Mouse (Mus musculus) layer of hippocampus, postnatal 10 days (tissue): ENCODE results near the gene Pan3. TPM values are rescaled to one million over a fixed set of nuclear protein-coding genes. Genes with fewer than 3 reads are reported as not detected.

ENCODE experiments used
- DNase-seq, 2 experiments: peaks; one replicate each; pipeline ENCODE4 v3.0.0; 2021; ENCODE audit warnings: low spot score in 2 of 2
- total RNA-seq, 2 experiments: library from RNA; stranded (reverse); gene quantifications; 2 replicates each; pipeline ENCODE4 v1.2.3; 2021

Pan3 gene
- total RNA-seq, 2 experiments from 2014 or later = 86.9 to 89.7 TPM

DNA sequence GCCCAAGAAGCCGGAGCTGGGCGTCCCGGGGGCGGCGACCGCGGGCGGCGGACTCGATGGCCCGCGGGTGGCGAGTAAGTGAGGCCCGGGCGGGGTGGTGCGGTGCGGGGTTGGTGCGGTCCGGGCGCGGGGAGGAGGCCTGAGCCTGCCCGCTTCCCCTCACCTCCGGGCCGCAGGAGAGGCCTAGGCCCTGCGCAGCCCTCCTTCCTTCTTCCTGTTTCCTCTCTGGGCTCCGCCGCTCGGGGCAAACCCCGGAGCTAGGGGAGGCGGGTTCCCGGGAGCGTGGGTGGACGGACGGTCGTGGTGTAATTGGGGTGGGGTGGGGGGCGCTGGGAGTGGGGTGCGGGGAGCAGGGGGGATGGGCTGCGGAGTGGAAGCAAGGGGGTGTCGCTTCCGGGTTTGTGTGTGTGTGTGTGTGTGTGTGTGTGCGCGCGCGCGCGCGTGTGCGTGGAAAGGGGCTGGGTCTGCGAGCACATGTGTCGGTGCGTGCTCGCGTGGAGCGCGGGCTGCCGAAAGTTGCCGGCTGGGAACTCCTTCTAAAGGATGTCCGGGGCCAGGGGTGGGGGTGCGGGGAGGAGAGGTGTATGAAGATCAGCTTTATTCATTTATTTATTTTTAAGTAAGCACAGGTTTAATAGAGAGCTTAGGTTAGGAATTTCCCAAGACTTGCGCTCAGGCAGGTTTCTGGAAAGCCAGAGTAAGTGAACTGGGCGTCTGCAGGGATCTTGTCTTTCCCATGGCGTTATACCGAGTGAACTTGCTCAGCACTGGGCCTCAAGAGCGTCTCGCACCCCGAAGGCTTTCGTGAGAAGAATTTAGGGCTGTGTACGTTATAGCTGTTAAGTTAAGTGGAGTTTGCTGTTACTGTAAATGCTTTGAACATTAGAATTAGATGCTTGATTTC, 1.2 kb downstream of the Pan3 start:
- peak; percentile 75 to 83 for DNase-seq

GRCm38 (mm10) chr5:147432927-147433326, 3.0 kb downstream of the Pan3 start:
- DNase-seq = no peak

GRCm38 (mm10) chr5:147435224-147435623, 5.3 kb downstream of the Pan3 start:
- DNase-seq = peak in 1 of 2 experiments; percentile 30

GRCm38 (mm10) chr5:147435751-147436150, 5.8 kb downstream of the Pan3 start:
- DNase-seq = no peak

GRCm38 (mm10) chr5:147436491-147436890, 6.5 kb downstream of the Pan3 start:
- DNase-seq = no peak

- no peak for DNase-seq
Observed at GRCm38 (mm10) chr5:147440996-147441507, 11.1 kb downstream of the Pan3 start.

DNA sequence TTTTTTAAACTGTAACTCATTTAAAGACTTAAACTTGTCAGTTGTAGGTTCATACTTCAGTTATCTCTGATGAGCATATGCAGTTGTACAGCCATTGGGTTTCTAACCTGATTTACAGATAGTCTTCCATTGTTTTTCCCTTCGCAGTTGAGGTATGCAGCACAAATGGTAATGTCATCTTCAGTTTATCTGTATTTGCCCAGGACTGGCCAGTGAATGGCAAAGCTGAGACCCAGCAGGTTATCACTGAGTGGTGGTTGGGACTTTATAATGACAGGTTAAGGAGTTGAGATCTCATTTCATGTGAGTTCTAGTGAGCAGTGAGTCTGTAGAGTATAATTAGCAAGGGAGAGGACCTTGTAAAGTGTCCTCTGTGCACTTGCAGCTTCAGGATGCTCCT, 12.0 kb downstream of the Pan3 start:
- no peak for DNase-seq

DNA sequence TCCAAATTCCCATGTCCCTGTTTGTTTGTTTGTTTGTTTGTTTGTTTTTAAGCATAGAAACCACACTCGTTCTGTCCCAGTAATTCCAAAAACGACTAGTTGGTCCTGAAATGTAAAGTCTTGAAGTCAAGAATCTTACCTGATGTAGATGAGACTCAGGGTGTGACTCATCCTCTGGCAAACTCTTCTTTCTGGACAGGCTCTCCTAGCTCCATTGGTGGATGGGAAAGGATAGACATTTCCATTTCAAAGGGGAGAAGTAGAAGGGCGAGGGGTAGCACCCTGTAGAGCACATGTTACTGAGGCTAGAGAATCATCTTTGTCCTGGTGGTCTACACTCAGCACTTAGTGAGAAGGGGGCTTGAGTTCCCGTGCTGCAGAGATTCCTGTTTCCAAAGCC, 12.8 kb downstream of the Pan3 start:
- no peak for DNase-seq

GRCm38 (mm10) chr5:147444298-147444697, 14.3 kb downstream of the Pan3 start:
- no peak for DNase-seq

- DNase-seq = no peak
Observed at GRCm38 (mm10) chr5:147444757-147445156, 14.8 kb downstream of the Pan3 start.

- no peak for DNase-seq
Observed at GRCm38 (mm10) chr5:147445252-147445651, 15.3 kb downstream of the Pan3 start.

DNA sequence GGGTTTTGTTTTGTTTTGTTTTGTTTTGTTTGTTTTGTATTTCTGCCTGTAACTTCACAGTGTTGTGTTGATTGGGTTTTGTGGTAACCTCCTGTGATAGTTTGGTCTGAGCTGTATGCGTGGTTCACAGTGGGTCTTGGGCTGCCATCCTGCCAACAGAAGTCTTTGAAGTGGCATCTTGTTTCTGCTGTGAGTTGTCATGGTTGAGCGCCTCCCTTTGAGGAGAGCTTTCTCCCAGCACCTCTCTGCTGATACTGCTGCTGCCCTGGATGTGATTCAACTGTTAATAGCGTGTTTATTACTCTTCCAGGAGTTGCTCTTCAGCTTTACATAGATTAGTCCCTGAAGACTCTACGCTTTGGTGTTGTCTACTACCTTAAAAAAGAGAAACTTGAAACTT, 18.6 kb downstream of the Pan3 start:
- no peak for DNase-seq

DNA sequence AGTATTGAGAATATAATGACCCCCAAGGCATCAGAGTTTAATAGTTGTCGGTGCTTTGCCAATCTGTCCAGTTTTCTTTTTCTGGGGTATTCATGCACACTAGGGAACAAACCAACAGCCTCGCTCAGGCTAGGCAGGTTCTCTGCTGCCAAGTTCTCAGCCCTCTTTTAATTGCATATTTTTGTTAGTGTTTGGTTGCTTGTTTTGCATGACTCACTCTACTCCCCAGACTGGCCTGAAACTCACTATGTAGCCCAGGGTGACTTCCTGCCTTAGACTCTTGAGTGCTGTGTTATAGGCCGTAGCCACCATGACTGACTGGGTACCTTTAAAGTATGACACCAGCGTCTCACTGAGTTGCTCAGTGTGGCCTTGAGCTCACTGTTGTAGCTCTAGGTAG, 19.0 kb downstream of the Pan3 start:
- DNase-seq = no peak

- no peak for DNase-seq
Observed at GRCm38 (mm10) chr5:147456491-147456890, 26.5 kb downstream of the Pan3 start.

DNA sequence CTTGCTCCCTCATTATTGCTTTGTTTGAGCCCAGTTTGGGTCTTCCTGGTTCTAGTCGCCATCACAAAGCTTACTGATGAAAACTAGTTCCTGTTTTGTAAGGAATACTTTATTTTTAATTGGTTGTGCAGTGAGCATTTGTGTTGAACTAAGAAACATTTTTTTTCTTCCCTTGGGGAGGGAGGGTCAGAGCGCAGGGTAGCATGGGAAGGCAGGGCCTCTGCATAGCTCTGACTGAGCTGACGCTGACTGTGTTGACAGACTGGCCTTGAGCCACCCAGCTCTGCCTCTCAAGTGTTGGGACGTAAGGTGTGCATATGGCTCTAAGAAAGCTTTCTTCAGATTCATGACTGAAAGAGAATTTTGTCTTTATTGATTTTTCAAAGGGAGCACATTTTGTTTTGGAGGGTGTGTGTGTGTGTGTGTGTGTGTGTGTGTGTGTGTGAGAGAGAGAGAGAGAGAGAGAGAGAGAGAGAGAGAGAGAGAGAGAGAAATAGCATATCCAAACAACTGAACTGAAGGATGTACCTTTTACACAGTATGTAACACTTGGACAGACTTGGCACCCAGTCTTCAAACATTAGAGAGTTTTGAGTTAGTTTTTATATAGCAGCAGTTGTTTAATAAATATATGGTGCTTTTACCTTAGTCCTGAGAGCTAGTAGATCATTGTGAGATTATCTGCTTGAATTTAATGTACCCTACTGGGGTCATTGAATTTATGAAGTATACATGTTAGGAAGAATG, 30.0 kb downstream of the Pan3 start:
- no peak for DNase-seq

- DNase-seq = no peak
Observed at GRCm38 (mm10) chr5:147463251-147463650, 33.3 kb downstream of the Pan3 start.

GRCm38 (mm10) chr5:147466361-147466760, 36.4 kb downstream of the Pan3 start:
- no peak for DNase-seq

DNA sequence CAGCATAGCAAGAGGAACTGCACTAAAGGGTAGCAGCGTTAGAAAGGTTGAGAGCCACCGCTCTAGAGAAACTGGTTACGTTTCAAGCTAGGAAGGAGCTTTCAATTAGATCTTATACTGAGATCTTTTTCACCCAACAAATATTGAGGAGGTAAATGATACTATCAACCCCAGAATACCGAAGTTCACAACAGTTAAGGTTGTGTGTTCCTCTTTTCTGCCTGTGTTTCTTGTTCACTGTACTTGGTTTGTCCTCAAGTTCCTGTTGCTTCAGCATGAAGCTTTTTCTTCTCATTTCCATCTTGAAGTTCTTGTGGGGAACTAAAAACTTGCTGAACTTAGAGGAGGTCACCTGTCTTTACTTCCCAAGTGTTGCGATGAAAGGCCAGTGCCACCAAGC, 41.2 kb downstream of the Pan3 start:
- no peak for DNase-seq

GRCm38 (mm10) chr5:147473071-147473470, 43.1 kb downstream of the Pan3 start:
- no peak for DNase-seq

GRCm38 (mm10) chr5:147473856-147474255, 43.9 kb downstream of the Pan3 start:
- DNase-seq = no peak

DNA sequence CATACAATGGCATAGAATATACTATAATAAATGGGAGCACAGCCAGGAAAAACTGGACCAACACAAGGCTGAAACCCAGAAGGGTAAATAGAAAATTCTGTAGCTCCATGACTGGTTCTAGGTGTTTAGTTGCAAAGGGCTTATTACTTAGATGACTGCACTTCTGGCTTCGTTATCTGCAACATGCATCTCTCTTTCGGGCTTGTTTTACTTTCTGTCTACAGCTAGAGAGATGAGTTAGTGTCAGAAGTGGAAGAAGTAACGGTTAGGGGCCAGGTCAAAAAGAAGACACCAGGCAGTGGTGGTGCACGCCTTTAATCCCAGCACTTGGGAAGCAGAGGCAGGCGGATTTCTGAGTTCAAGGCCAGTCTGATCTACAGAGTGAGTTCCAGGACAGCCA, 46.1 kb downstream of the Pan3 start:
- no peak for DNase-seq

- DNase-seq = no peak
Observed at GRCm38 (mm10) chr5:147477106-147477505, 47.1 kb downstream of the Pan3 start.
